Mouse (Mus musculus): ENCODE measurements around the gene Ccl17.

Ccl17 gene

DNA sequence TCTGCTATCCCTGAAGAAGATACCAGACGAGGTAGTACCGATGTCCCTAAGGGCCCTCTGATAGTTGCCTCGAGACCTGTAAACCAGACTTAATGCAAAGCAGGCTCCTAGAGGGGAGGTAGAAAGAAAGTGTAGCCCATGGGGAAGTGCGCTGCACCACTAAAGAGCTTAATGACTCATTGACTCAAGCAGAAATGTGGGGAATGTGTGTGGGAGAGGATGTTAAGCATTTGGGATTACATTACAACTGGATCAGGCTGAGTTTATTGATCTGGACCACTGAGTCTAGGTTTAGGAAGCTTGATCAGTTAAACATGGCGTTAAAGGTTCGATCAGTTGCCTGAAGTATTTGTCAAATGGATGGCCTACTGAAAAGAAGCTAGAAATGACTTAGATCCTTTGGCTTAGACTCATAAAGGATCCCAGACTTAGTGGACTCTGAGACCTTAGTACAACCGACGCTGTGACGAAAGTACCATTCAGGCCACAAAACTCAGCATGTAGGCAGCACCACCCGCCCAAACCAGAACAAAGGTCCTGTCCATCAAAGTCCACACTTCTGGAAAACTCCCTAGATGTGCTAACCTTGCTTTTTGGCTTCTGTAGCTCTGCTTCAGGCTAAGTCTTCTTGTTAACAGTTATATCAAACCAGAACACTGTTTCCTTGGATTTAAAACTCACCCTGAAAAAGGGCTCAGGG is 20.8 kb upstream of the Ccl17 start:
- no peak for DNase-seq

DNA sequence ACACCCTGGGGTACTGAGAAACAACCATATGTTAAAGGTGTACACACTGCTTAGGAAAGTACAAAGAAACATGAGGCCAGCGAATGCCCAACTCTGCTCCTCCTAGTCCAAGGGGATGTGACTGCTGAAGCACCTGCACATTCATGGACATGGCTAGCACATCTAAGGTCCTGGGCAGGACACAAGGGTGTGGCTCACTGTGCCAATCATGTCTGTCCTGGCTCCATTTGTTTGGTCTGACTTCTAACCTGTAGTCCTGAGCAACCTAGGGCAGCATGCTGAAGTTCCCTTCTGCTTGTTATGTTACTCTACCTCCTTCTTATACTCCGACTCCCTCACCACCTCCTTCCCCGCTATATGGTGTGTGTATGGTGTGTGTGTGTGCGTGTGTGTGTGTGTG is 15.9 kb upstream of the Ccl17 start:
- DNase-seq = no peak

DNA sequence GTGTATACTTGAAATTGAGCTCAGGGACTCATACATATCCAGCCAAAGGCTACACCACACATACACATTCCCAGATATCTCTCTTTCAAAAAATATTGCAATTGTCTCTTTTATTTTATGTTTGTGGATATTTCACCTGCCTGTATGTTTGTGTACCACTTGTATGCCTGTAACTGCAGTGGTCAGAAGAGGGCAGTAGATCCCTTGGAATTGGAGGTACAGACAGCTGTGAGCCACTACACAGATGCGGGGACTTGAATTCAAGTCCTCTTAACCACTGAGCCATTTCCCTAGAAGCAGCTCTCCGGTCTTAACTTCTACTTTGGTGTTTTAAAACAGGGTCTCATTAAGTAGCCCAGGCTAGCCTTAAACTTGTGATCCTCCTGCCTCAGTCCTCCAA is 15.5 kb upstream of the Ccl17 start:
- no peak for DNase-seq

DNA sequence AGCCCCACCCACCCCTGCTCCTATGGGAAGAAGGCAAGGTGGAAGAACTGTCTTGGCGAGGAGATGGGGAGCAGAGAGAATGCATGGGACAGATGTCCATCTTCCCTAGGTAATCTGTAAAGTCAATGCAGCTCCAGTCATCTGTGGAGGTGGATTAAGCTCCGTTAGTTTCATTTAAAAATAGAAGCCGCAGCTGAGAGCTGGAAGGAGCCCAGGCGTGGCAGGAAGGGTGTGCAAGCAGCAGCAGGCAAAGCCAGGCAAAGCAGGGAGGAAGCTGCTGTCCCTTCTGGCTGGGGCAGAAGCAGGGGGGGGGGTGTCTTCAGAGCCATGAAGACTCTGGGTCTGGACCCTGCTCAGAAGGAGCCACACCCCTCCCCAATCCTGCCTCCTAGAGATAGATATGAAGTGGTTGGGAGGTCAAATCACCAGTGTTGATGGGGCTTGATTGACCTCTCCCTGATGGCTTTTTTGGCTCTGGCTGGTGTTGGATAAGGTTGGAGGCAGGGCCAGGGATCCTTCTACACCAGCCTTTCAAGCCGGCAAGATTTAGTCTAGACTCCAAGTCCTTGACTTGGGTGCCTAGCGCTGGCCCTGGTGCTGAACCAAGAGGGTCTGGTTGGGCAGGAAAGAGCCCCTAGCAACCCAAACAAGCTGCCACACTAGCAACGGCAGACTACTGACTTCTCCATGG is 9.8 kb upstream of the Ccl17 start:
- no peak for DNase-seq

DNA sequence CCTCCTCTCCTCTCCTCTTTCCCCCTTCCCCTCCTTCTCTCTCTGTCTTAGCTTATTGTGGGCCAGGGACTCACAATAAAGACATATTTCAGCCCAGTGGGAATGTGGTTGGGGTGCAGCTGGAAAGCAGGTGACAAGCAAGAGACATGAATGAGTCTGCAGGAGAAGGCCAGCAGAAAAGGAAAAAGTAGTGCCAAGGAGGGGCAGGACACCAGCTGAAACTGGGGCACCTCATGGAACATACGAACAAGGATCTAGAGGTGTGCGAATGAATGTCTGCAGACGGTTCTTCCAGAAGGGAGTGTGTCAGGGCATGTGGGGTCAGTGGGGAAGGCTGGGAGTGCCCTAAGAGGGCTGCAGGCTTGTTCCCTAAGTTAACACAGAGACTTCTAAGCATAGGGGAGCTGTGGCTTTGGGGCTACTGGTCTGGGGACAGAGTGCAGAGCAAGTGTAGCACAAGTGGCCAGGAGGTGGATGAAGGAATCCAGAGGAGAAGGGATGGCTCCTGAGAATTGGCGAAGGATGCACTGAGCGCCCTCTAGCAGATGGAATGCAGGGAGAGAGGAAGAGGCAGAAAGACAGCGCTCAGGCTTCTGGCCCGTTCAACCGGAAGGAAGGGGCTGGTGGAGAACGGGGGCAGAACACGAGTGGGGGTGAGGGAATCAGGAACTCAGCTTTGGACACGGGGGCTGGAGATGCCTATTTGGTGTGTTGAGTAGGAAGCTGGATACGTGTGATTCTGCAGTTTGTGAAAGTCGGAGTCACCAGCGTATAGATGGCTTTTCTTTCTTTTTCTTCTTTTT is 8.8 kb upstream of the Ccl17 start:
- peak; percentile 60 to 62 for DNase-seq

DNA sequence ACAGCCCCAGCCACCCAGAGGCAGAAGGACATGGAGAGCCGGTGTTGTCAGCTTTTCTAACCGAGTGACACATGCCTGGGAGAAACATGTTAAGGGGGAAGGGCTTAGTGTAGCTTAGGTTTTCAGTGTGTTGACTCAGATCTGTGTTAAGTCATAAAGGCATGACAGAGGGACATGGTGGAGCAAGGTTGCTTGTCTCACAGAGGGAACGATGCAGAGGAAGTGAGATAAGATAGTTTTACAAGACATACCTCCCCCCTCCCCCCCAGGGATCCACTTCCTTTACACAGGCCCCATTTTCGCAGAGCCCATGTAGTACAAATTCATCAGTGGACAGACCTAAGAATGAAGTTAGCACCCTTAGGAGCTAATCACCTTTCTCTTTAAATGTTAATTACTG is 7.9 kb upstream of the Ccl17 start:
- no peak for DNase-seq

DNA sequence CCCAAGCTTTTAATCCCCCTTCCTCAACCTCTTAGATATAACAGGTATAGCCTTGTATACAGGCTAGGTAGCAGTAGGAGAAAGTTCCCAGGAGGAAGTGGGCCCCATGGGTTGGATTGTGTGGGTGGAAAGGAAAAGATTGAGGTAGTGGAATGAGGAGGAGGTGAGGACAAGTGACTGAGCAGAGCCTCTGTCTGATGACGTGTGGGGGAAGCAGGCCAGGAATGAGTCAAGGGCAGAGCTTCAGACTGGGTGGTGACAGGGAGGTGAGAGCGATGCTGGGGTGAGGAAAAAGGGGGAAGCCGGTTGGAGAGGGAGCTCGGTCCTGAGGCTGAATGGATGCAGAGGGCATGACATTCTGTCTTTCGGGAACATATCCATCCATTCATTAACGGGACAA is 6.7 kb upstream of the Ccl17 start:
- no peak for DNase-seq

DNA sequence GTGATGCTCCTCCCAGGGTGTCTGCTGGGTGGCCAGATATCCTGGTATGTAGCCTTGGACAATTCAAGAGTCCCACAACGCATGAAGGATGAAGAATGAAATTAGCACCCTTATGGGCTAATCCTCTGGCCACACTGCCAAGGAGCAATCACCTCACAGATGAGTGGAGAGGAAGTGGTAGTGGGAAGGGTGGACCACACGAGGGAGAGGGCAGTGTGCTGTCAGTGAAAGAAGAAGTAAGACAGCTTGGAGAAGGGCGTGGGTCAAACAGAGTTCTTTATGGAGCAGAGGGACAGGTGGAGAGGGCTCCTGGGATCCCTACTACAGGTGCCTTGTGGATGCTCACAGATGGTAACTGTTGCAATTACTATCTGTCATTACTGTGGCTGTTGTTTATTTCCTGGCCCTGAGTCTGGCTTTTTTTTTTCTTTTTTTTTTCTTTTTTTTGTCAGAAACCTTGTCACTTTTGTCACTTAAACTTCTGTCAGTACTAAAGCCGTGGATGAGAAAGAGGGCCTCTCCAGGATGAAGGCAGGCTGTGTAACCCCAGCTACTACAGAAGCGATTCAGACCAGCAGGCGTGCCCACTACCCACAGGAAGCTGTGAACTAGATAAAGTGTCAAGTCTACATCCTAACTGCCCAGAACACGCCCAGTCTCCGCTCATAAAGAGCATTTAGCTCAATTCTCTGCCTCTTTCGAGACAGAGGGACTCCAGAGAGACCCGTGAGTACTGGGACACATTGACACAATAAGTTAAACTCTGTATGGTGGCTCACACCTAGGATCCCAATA is 5.5 kb upstream of the Ccl17 start:
- no peak for DNase-seq

DNA sequence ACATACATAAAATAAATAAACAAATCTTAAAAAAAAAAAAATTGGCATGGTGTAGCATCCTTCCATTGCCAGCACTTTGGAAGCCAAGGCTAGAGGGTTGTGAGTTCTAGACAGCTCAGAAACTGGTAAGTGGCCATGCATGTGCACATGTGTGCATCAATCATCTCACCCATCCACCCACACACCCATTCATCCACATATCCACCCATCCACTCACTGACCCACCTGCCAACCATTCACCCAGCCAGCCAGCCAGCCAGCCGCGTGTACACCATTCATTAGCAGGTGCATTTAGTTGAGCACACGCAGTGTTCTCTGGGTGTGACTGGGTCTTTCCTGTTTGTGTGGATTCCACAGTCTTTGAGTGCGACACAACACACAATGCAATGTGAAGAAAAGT is 4.4 kb upstream of the Ccl17 start:
- no peak for DNase-seq

DNA sequence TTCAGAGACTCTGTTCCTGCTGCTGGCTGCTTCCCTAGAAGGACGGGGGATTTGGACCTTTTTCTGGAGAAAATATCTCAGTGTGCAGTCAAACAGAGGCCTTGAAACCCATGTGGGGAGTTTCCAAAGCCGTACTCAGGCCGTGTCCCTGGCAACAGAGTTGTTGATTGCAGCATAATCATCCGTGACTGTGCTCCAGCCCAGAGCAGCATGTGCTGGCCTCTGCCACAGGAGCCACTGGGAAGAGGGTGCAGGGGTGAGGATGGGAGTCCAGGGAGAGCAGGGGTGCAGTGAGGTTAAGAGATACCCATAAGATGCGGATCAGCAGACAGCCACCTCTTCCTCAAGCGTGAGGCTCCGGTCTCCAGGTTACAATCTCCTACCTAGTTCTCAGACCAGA is 2.7 kb upstream of the Ccl17 start:
- no peak for DNase-seq

DNA sequence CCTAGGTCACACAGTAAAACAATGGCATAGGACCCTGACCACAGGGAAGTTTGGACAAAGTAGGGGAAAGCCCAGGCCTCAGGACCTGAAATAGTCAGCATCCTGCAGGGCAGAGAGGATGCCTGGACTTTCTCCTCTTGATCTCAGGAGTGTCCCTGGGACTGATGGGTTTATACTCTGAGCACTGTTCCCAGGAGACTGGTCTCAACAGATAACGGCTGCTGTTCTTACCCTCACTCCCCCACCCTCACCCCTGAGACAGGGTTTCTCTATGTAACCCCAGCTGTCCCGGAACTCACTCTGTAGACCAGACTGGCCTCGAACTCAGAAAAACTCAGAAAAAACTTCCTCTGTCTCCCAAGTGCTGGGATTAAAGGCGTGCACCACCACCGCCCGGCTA is 1.9 kb upstream of the Ccl17 start:
- DNase-seq = no peak

DNA sequence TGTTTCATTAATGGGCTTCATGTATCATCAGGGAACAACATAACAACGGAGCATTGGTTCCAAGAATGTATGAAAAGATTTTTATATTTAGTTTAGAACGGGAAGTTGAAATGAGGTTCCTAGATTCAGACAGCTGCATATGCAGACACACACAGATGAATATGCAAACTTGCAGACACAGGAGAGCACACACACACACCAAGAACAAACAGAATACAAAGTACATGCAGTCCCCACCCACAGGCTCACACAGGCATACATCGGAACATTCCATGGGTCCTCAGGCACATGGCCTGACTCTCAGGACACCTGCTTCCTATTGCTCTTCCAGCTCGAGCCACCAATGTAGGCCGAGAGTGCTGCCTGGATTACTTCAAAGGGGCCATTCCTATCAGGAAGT is 602 bp downstream of the Ccl17 start:
- no peak for DNase-seq

DNA sequence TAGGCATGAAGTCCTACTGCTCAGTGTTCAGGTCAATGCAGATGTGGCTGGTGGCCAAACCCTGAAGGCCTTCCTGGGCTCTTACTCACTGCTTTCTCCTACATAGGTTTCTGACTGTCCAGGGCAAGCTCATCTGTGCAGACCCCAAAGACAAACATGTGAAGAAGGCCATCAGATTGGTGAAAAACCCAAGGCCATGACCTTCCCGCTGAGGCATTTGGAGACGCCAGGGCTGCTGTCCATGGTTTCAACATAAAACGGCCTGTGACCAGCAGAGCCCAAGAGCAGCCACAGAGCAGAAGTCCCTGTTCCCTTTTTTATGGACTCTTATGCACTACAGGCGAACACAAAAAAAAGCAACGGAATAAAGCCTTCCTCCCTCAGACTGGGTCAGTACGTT is 1.4 kb downstream of the Ccl17 start:
- DNase-seq = no peak

DNA sequence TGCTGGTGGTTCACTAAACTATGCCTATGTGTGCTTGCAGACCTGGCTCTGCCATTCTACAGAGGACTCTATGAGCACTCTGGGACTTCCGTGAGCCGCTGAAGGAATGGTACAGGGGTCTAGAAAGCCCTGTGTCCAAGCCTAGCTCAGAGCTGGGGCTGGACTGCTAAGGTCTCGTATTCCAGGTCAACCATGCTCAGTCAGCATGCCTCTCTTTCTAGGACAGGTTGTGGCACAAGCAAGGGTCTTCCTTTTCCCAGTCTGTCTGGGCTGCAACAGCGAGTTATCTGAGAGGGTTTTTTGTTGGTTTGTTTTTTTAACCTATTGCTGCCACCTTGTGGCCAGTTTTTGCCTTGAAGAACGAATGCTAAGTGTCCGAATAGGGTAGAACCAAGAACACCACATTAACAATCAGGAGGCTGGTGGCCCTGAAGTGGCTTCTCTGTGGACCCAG is 2.4 kb downstream of the Ccl17 start:
- DNase-seq = peak in 1 of 2 experiments; percentile 87

DNA sequence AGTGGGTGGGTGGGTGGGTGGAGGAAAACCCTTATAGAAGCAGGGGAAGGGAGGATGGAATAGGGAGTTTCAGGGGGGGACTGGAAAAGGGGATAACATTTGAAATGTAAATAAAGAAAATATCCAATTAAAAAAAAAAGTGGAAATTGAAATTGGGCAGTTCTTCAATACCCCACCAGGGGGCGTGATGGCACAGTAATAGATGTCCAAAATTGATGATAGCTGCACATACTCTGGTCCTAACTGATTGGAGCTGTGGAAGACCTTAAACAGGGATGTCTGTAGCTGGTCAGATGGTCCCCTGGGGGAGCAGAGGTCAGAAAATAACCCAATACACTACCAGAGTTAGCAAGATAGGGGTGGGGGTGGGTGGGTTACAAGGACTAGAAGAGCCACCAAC is 4.3 kb downstream of the Ccl17 start:
- DNase-seq = peak in 1 of 2 experiments; percentile 44

DNA sequence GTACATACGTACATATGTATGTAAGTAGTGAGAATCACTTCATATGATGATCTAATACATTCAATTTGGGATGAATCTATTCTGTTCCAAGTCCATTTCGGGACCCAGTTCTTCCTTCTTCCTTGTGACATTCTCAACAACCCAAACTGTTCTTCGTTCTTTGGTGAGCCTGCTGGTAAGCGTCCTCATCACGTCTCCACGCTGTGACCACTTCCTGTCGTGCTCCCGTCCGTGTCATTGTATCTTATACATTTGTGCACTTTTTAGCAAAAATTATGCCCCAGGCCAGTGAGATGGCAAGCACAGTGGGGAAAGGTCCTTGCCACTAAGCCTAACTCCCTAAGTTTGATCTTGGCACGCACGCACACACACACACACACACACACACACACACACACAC is 7.7 kb downstream of the Ccl17 start:
- DNase-seq = no peak

DNA sequence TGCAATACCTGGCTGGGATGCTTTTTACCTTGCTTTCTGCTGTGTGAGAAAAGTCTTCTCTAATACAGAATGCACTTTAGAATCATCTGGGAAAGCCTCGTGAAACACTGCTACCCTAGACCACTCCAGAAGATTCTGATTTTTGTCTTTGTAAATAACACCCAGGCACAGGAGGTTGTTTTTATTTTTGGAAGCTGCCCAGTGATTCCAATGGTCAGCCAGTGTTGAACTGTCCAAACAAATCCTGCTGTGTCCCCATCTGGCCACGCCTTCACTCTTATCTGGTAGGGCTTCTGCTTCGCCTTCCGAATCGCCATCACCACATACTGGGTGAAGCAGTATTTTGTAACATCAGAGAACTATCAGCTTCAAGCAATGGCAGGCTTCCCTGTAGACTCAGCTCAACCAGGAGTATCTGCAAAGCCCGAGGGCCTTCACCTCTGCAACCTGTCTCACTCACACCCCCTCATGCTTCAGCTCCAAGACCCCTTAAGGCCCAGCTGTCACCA is 9.5 kb downstream of the Ccl17 start:
- DNase-seq = no peak

DNA sequence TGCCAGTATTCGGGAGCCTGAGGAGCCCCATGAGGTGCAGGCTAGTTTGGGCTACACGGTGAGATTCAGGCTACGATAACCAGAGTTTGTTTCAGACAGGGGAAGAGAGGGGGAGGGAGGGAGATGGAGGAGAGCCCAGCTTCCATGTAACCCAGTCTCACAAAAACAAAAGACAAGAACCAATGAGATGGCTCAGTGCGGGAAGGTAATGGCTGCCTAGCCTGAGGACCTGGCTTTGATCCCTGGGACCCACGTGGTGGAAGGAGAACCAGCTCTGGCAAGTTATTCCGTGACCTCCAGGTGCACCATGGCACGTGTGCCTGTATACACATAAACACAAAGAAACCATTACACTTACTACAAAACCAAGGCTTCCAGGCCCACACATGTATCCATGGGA is 10.3 kb downstream of the Ccl17 start:
- no peak for DNase-seq

DNA sequence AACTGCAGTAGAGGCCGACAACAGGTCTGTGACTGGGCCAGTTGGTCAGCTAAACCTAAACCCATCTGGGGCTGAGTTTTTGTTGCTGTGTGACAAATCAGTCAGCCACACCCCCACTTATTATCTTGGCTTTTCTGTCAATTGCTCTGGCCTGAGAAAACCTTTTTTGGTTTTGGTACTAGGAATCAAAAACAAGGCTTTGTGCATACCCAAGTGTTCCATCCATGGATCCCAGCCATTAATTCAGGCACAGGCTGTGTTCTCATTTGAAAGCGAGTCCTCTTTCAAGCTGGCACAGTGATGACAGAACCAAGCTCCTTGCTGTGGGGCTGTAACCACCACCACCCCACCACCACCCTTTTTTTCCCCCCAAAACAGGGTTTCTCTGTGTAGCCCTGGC is 11.1 kb downstream of the Ccl17 start:
- no peak for DNase-seq

DNA sequence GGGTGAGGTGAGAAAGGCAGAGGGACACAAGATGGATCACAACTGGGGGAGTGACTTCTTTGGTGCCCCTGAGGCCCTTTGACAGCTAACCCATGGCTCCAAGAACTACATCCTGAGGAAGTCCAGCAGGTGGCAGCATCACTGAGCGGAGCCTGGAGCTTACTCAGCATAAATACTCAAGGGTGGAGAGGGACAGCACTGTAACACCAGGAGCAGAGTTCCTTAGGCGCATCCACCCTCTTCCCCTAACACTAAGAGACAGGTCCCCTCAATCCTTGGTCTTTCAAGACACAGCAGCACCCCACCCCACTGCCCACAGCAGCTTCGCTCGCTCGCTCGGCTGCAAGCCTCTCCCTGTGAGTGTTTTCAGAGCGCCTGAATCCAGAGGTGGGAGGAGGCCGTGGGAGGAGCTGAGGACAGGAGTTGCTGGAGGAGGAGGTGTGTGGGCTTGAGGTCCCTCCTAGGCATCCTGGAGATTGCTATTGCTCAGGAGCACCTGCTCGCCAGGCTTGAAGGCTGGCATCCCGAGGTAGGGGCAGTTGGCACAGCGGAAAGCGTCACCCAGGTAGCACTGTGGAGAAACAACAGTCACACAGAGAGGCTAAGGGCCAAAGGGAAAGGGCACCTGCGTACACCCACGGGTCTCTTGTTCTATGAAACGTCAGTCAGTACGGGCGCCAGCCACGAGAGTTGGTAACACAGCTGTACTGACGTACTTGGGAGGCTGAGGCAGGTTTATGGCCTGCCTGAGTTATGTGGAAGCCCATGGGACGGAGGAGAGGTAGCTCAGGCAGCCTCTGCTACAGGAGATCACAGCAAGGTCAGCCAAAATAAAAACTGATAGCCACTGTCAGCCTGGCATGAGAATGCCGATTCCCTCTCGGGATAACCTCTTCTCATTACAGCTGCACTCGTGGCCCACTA is 12.6 kb downstream of the Ccl17 start:
- peak; percentile 64 to 68 for DNase-seq

DNA sequence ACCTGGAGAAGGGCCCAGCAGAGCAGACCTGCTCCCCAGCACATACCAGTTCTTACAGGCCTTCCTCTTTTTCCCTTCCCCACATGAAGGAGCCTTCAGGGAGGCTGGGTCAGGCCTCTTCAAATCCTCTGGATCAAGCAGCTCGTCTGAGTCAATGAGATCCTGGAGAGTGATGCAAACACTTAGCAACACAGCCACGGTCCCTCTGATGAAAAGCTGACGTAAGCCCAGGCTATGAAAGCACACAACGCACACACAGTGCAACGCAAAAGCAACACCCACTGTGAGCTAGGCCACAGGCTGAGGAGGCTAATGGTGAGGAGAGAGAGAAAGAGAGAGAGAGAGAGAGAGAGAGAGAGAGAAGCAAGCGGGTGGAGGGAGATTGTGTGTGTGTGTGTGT is 14.9 kb downstream of the Ccl17 start:
- DNase-seq = no peak

DNA sequence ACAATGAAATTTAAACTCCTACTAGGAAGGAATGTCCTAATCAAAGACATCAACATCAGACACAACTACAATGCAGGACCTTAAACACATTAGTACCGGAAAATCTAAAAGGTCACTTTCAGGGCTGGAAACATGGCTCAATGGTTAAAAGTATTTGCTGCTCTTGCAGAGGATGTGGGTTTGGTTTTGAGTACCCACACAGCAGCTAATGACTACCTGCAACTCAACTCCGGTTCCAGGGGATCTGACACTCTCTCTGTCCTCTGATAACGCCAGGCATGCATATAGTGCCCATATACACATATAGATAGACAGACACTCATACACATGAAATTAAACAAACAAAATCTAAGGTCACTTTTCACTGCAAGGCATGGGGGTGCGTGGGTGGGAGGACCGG is 16.0 kb downstream of the Ccl17 start:
- no peak for DNase-seq

All from lung, postnatal 4 days (tissue).